Mouse (Mus musculus) granulocyte monocyte progenitor cell, adult 5-6 weeks (primary cell): Measurements from ENCODE around the gene Prrc2c. TPM values are rescaled to one million over a fixed set of nuclear protein-coding genes. Genes with fewer than 3 reads are reported as not detected.

Experiments used
- total RNA-seq, 2 experiments: library from RNA; stranded (forward) in 1 of 2; stranded (reverse) in 1 of 2; fragments of 200-712, 200-1000 nt in 1 of 2; fragments of >200 nt in 1 of 2; fragmentation: Nextera tagmentation in 1 of 2; gene quantifications; 2 replicates each; pipeline ENCODE4 v1.2.3; 2014 to 2017

Gene Prrc2c
- total RNA-seq, 2 experiments from 2014 or later: 152 to 226 TPM

Other genes with a start within 250 kb of the Prrc2c start
- 13.5 and 17.7 TPM in 2 replicates for gene Mettl13, start 192.0 kb downstream of the Prrc2c start, total RNA-seq (2014; fragmentation: Nextera tagmentation)
- gene Mettl13, start 192.0 kb downstream of the Prrc2c start, total RNA-seq (2017): 20.3 and 20.6 TPM in 2 replicates
- 27.1 and 31.9 TPM in 2 replicates for gene Vamp4, start 170.0 kb downstream of the Prrc2c start, total RNA-seq (2014; fragmentation: Nextera tagmentation)
- 26.7 and 27.2 TPM in 2 replicates for gene Vamp4, start 170.0 kb downstream of the Prrc2c start, total RNA-seq (2017)
- gene Myoc, start 101.4 kb downstream of the Prrc2c start, total RNA-seq (2014; fragmentation: Nextera tagmentation): not detected in 2 replicates
- not detected in 2 replicates for gene Myoc, start 101.4 kb downstream of the Prrc2c start, total RNA-seq (2017)
- gene Myocos, start 82.3 kb downstream of the Prrc2c start, total RNA-seq (2014; fragmentation: Nextera tagmentation): not detected in 2 replicates
- gene Myocos, start 82.3 kb downstream of the Prrc2c start, total RNA-seq (2017): not detected in 2 replicates
- not detected in 2 replicates for gene Fmo4, start 73.4 kb upstream of the Prrc2c start, total RNA-seq (2014; fragmentation: Nextera tagmentation)
- gene Fmo4, start 73.4 kb upstream of the Prrc2c start, total RNA-seq (2017): not detected in 2 replicates
- gene Fmo1, start 126.1 kb upstream of the Prrc2c start, total RNA-seq (2014; fragmentation: Nextera tagmentation): not detected in 2 replicates
- 0.10 TPM in 1 of 2 replicates, not detected in the other for gene Fmo1, start 126.1 kb upstream of the Prrc2c start, total RNA-seq (2017)
- not detected in 2 replicates for gene Fmo2, start 158.2 kb upstream of the Prrc2c start, total RNA-seq (2014; fragmentation: Nextera tagmentation)
- gene Fmo2, start 158.2 kb upstream of the Prrc2c start, total RNA-seq (2017): not detected in 2 replicates
- gene Fmo6, start 197.0 kb upstream of the Prrc2c start, total RNA-seq (2014; fragmentation: Nextera tagmentation): not detected in 2 replicates
- not detected in 2 replicates for gene Fmo6, start 197.0 kb upstream of the Prrc2c start, total RNA-seq (2017)
- not detected in 2 replicates for gene Fmo3, start 244.0 kb upstream of the Prrc2c start, total RNA-seq (2014; fragmentation: Nextera tagmentation)
- not detected in 2 replicates for gene Fmo3, start 244.0 kb upstream of the Prrc2c start, total RNA-seq (2017)